Mouse (Mus musculus) neural tube, embryonic 14.5 days (tissue): ENCODE measurements at regions not wholly inside any gene's neighbourhood (a gene's known extent, or its start where the extent isn't known, plus 50 kb on each side); places are given as distances from the start of the nearest gene placed in this dataset.
A peak's percentile ranks its signal among the peaks of the same experiment; 100 is the strongest.

Experiments
- ATAC-seq: fragments of 200-750 bp; cut with Nextera tagmentation; 2 replicates; pipeline ENCODE4 v1.8.0; 2017; ENCODE audit warnings: low read depth, mild to moderate bottlenecking, moderate TSS enrichment, moderate library complexity
- H3K27ac ChIP-seq: fragments of 300-500 bp; sonication (generic); 2 replicates; pipeline ENCODE4 v1.5.1; 2014; ENCODE audit warnings: low read depth, mild to moderate bottlenecking, control low read depth, low read length, moderate library complexity, mixed read lengths
- H3K27me3 ChIP-seq: fragments of 300-500 bp; sonication (generic); 2 replicates; pipeline ENCODE4 v1.6.1; 2014; ENCODE audit warnings: low read length; ENCODE audit not compliant: control insufficient read depth, insufficient read depth
- H3K36me3 ChIP-seq: fragments of 300-500 bp; sonication (generic); 2 replicates; pipeline ENCODE4 v1.6.1; 2014; ENCODE audit warnings: low read length, mixed read lengths; ENCODE audit not compliant: control insufficient read depth, insufficient read depth
- H3K4me1 ChIP-seq: fragments of 300-500 bp; sonication (generic); 2 replicates; pipeline ENCODE4 v1.6.1; 2014; ENCODE audit warnings: low read length; ENCODE audit not compliant: control insufficient read depth, insufficient read depth
- H3K4me2 ChIP-seq: fragments of 300-500 bp; sonication (generic); 2 replicates; pipeline ENCODE4 v1.6.1; 2014; ENCODE audit warnings: mild to moderate bottlenecking, low read depth, low read length, control low read depth
- H3K4me3 ChIP-seq: fragments of 300-500 bp; sonication (generic); 2 replicates; pipeline ENCODE4 v1.5.1; 2014; ENCODE audit warnings: low read depth, low read length, control low read depth, mixed read lengths
- H3K9ac ChIP-seq: fragments of 300-500 bp; sonication (generic); replicated peaks from 2 replicates; pipeline ENCODE4 v1.6.1; 2014; ENCODE audit warnings: low read depth, mild to moderate bottlenecking, control low read depth, low read length, mixed read lengths
- H3K9me3 ChIP-seq: fragments of 300-500 bp; sonication (generic); 2 replicates; pipeline ENCODE4 v1.6.1; 2016; ENCODE audit warnings: low read length; ENCODE audit not compliant: control insufficient read depth
- WGBS: fragments of 180-500 bp; shearing (Covaris S2); extraction: QIAGEN DNeasy Blood & Tissue Kit; methylation state at CpG from one replicate; pipeline ENCODE4 v1.1.7; 2014; 5-methylcytosine and 5-hydroxymethylcytosine counted together

- no peak for ATAC-seq
- Histone ChIP-seq H3K9me3 (no peaks in the 10 kb centered on the region), H3K4me1 (no peaks in the 10 kb centered on the region), H3K9ac (no peak overlapping the region), H3K27ac (no peak overlapping the region), H3K36me3 (no peaks in the 10 kb centered on the region), H3K27me3 (no peaks in the 10 kb centered on the region), H3K4me3 (no peak overlapping the region), H3K4me2 (no peak overlapping the region)
- 57% methylated on average over 2 of the region's 2 CpGs for WGBS
These were observed 268.7 kb upstream of the Slco3a1 start for GRCm38 (mm10) chr7:74823286-74823685.

- no peaks in the 10 kb centered on the region for H3K27me3 ChIP-seq
- no peaks in the 10 kb centered on the region for H3K4me1 ChIP-seq
- ATAC-seq, result no peak
- no peaks in the 10 kb centered on the region for H3K9me3 ChIP-seq
- H3K27ac ChIP-seq, result no peak overlapping the region
- H3K36me3 ChIP-seq, result no peaks in the 10 kb centered on the region
- no peak overlapping the region for H3K9ac ChIP-seq
- 56% methylated on average over 1 of the region's 1 CpGs for WGBS
- no peak overlapping the region for H3K4me3 ChIP-seq
- H3K4me2 ChIP-seq, result no peak overlapping the region
These were observed 238.7 kb upstream of the Slco3a1 start for GRCm38 (mm10) chr7:74793241-74793640.

- 88% methylated on average over 1 of the region's 1 CpGs for WGBS
- no peaks in the 10 kb centered on the region for H3K9me3 ChIP-seq
- no peak overlapping the region for H3K27ac ChIP-seq
- ATAC-seq, result no peak
- H3K4me3 ChIP-seq, result no peak overlapping the region
- no peaks in the 10 kb centered on the region for H3K27me3 ChIP-seq
- no peak overlapping the region for H3K9ac ChIP-seq
- no peaks in the 10 kb centered on the region for H3K4me1 ChIP-seq
- no peaks in the 10 kb centered on the region for H3K36me3 ChIP-seq
- H3K4me2 ChIP-seq, result no peak overlapping the region
These were observed 234.1 kb upstream of the Slco3a1 start for GRCm38 (mm10) chr7:74788696-74789095.

- Histone ChIP-seq H3K27me3 (no peaks in the 10 kb centered on the region), H3K9ac (no peak overlapping the region), H3K9me3 (no peaks in the 10 kb centered on the region), H3K4me3 (no peak overlapping the region), H3K27ac (peak overlapping the region; percentile 48; the same call in 1 of the 2 replicates), H3K4me2 (no peak overlapping the region), H3K4me1 (no peaks in the 10 kb centered on the region), H3K36me3 (no peaks in the 10 kb centered on the region)
- 68% methylated on average over 9 of the region's 9 CpGs for WGBS
- ATAC-seq, result peak; percentile 83
These were observed 217.1 kb upstream of the Slco3a1 start for GRCm38 (mm10) chr7:74771435-74772406.

GRCm38 (mm10) chr7:74766550-74766949 is 212.0 kb upstream of the Slco3a1 start:
- no peaks in the 10 kb centered on the region for H3K4me1 ChIP-seq
- no peaks in the 10 kb centered on the region for H3K9me3 ChIP-seq
- H3K36me3 ChIP-seq, result no peaks in the 10 kb centered on the region
- ATAC-seq, result no peak
- 75% methylated on average over 4 of the region's 4 CpGs for WGBS
- H3K9ac ChIP-seq, result no peak overlapping the region
- no peaks in the 10 kb centered on the region for H3K27me3 ChIP-seq
- no peak overlapping the region for H3K4me2 ChIP-seq
- H3K27ac ChIP-seq, result no peak overlapping the region
- no peak overlapping the region for H3K4me3 ChIP-seq

GRCm38 (mm10) chr7:74757469-74757868 is 202.9 kb upstream of the Slco3a1 start:
- WGBS, result 92% methylated on average over 2 of the region's 2 CpGs
- H3K4me1 ChIP-seq, result no peaks in the 10 kb centered on the region
- H3K9me3 ChIP-seq, result no peaks in the 10 kb centered on the region
- no peak overlapping the region for H3K4me3 ChIP-seq
- no peaks in the 10 kb centered on the region for H3K27me3 ChIP-seq
- H3K9ac ChIP-seq, result no peak overlapping the region
- no peak overlapping the region for H3K27ac ChIP-seq
- no peaks in the 10 kb centered on the region for H3K36me3 ChIP-seq
- H3K4me2 ChIP-seq, result no peak overlapping the region
- ATAC-seq, result no peak

GRCm38 (mm10) chr7:74747704-74748103 is 193.1 kb upstream of the Slco3a1 start:
- no peak overlapping the region for H3K27ac ChIP-seq
- H3K9ac ChIP-seq, result no peak overlapping the region
- no peaks in the 10 kb centered on the region for H3K27me3 ChIP-seq
- no peak for ATAC-seq
- no peak overlapping the region for H3K4me2 ChIP-seq
- no peaks in the 10 kb centered on the region for H3K9me3 ChIP-seq
- no peaks in the 10 kb centered on the region for H3K4me1 ChIP-seq
- H3K36me3 ChIP-seq, result no peaks in the 10 kb centered on the region
- no peak overlapping the region for H3K4me3 ChIP-seq
- 67% methylated on average over 1 of the region's 1 CpGs for WGBS

- H3K36me3 ChIP-seq, result no peaks in the 10 kb centered on the region
- 70% methylated on average over 6 of the region's 6 CpGs for WGBS
- ATAC-seq, result no peak
These were observed 180.4 kb upstream of the Slco3a1 start for GRCm38 (mm10) chr7:74734941-74735340.

GRCm38 (mm10) chr7:74726324-74726991 is 171.9 kb upstream of the Slco3a1 start:
- WGBS, result 83% methylated on average over 8 of the region's 8 CpGs
- H3K4me1 ChIP-seq, result no peaks in the 10 kb centered on the region
- no peak for ATAC-seq

More at GRCm38 (mm10) chr7:74734941-74735340, 180.4 kb upstream of the Slco3a1 start:
- Histone ChIP-seq H3K4me3 (no peak overlapping the region), H3K9me3 (no peaks in the 10 kb centered on the region), H3K27me3 (no peaks in the 10 kb centered on the region), H3K9ac (no peak overlapping the region), H3K27ac (no peak overlapping the region), H3K4me2 (no peak overlapping the region), H3K4me1 (no peaks in the 10 kb centered on the region)

More at GRCm38 (mm10) chr7:74726324-74726991, 171.9 kb upstream of the Slco3a1 start:
- no peak overlapping the region for H3K4me2 ChIP-seq
- H3K4me3 ChIP-seq, result no peak overlapping the region
- H3K27me3 ChIP-seq, result no peaks in the 10 kb centered on the region
- H3K9ac ChIP-seq, result no peak overlapping the region
- no peaks in the 10 kb centered on the region for H3K9me3 ChIP-seq
- H3K36me3 ChIP-seq, result no peaks in the 10 kb centered on the region
- no peak overlapping the region for H3K27ac ChIP-seq
